Mouse (Mus musculus) kidney, postnatal 4 days (tissue): ENCODE data around the gene Tead1.

Source experiments
- DNase-seq, 2 experiments: peaks; one replicate each; pipeline ENCODE4 v3.0.0; 2021; ENCODE audit warnings: mixed read lengths in 2 of 2

Gene Tead1

DNA sequence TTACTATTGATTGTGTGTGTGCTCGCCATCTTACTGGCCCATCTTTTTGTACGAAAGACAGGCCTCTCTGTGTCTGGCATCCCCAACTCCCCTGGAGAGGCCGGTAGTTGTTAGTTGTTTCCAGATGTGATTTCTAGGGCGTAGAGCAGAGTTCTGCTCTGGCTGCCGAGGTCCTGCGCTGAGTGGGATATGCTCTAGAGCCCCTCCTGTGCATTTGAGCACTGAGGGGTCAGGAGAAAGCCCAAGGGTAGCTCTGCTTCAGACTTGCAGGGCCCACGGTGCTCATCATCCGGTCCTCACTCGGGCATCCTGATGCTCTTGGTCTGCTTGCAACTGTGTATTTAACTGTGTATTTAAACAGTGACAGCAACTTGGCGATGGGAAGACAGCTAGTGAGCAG lies 7.5 kb downstream of the Tead1 start:
- DNase-seq, result no peak

GRCm38 (mm10) chr7:112688425-112689001 lies 9.4 kb downstream of the Tead1 start:
- no peak for DNase-seq

DNA sequence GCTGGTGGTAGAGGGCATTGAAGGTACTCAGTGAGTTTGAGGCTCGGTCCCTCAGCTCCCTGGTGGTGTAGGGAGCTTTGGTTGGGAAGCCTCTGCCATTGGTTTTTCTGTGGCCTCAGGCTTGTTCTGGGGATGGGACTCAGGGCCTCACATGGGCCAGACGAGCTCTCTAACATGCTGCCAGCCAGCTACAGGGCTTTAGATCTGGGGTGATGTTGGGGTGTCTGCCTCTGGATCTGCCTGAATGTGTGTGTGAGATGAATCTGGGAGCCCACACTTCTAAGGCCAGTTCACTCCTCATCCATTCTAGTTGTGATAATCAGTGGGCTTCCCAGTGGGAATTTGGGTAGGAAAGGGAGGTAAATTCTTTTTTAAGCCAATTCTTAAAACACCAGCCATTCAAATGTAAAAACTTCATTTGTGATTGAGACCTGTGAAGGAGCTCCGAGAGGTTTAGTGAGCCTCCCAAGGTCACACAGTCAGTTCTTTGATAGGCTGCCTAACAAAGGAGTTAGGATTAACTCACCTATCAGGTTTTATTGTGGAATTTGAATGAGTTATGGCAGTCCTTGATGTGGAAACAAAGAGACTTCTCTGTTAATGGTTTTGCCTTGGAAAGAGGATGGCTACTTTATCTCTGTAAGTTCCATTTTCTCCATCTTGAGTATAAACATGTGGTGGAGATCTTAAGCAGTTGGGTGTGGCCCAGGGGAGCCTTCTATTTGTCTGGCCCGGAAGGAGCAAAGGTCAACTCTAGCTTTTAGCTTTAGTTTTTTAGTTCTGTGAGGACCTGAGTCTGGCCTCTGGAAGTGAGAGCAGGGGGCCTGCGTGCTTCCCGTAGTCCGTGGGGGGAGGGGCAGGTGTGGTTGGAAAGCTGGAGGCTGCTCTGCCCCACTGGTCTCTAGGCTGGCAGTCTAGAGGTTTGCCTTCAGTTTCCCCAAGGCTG lies 12.0 kb downstream of the Tead1 start:
- peak; percentile 79 to 87 for DNase-seq

DNA sequence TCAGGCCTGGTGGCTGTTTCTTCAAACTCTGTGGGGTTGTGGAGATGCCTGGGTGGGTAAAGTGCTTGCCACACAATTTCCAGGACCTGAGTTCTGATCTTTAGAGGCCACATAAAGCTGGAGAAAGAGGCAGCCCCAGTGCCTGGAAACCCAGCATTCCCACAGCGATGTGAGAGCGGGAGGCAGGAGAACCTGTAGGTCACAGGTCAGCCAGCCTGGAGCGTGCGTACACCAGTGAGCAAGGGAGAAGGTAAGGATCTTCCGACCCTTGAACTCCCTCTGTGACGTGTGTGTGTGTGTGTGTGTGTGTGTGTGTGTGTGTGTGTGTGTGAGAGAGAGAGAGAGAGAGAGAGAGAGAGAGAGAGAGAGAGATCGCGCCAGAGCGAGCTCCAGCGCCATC lies 14.4 kb downstream of the Tead1 start:
- DNase-seq, result no peak

DNA sequence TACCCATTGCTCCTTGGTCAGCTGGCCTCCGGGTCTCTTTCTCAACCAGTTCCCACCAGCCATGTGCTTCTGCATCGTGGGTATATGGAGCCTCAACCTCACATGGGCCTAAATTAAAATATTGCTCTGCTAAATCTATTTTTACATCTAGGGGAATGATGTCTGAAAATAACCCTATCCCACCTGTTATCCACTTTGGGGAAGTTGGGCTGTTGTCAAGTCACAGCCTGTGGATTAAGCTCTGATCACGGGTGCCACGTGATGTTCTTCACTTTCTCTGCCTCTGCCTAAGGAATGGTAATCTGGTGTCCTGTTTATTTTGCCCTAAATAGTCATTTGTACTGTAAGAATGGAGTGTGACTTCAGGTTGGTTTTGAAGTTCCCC lies 17.7 kb downstream of the Tead1 start:
- DNase-seq, result no peak

DNA sequence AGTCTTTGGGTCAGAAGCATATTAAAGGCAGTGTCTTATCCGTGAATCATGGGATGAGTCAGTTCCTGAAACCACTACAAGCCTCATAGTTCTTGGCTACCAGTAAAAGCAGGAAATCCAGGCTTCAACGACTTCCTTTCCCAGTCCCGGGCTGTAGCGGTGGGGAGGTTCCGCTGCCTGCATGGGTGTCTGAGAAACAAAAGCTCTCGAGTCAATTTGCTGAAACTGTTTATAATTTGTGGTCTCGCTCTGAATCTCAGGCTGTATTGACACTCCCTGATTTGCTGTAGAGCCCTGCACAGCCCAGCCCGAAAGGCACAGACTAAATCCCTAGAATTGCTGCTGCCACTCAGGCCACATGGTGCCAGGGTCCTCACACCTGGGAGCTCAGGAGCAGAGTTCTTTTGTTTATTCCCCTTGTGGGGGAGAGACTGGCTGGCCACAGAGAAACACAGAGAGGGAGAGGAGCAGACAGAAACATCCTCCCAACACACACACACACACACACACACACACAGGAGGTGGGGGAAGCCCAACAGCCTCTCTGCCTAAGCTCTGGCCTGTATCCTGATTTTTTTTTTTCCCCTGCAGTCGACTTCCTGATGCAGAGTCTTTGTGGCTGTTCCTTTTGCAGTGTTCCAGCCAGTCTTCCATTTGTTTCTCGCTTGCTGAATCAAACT lies 18.2 kb downstream of the Tead1 start:
- DNase-seq, result peak; percentile 81 to 85

DNA sequence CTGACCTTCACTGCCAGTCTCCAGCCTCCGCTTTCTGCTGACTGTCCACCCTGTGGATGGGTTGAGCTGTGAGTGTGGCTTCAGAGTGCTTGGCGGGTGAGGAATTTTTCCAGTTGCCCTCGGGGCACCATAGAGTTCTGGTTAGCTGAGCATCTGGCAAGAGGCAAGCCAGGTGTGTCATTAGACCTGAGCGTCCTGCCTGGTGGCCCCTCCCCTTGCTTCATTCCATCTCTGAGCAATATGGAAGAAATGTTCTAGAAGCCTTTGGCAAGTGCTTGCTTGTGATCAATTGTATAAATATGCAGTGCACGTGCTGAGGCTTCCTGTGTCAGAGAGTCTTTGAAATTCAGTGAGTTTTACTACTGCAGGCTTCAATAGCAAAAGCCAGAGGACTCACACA lies 21.0 kb downstream of the Tead1 start:
- peak; percentile 61 to 78 for DNase-seq

- no peak for DNase-seq
These were observed 24.2 kb downstream of the Tead1 start for GRCm38 (mm10) chr7:112703341-112703740.

- no peak for DNase-seq
These were observed 26.8 kb downstream of the Tead1 start for GRCm38 (mm10) chr7:112705870-112706269.

DNA sequence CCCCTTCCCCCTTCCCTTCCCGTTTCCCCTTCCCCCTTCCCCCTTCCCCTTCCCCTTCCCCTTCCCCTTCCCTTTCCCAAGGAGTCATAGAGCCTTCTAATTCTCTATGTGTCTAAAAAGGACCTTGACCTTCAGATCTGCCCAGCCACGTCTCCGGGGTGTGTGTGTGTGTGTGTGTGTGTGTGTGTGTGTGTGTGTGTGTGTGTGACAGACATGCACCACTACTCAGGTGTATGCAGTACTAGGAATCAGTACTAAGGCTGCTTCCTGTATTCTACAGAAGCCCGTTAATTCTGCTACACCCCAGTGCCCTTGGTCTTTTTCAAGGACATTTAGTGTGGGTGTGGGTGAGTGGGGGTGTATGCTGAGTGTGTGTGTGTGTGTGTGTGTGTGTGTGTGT lies 27.6 kb downstream of the Tead1 start:
- no peak for DNase-seq

DNA sequence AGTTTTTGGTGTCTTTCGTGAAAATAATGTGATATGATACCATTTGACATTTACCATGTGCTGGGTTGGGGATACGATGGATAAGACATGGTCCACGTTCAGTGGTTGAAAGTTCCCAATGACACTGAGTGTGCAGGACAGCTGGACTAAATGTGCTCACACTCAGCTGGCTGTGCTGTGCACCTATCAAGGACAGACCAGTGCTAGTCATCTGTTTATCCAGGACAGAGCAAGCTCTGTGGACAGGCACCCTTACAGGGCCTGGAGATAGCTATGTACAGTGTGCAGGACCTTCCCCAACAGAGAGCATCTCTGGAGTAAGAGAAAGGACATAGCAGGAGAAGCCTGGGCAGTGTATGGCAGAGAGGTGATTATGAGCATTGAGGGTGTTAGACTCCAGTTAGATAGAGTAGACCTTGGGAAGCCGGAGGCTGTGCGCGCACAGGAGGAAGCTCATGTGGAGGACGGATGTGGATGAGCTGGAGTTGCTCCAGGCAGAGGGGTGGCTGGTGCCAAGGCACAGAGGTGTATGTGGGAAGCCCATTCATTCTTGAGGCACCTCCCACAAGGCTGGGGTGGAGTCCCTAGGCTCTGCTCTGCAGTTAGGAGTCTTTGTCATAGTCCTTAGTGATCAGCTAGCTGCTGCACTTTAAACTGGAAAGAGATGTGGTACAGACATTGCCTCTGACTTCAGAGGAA lies 31.4 kb downstream of the Tead1 start:
- DNase-seq, result peak in 1 of 2 experiments; percentile 40

- no peak for DNase-seq
These were observed 32.9 kb downstream of the Tead1 start for GRCm38 (mm10) chr7:112711977-112712376.

GRCm38 (mm10) chr7:112713509-112713908 lies 34.4 kb downstream of the Tead1 start:
- DNase-seq, result no peak

- peak in 1 of 2 experiments; percentile 60 for DNase-seq
These were observed 35.7 kb downstream of the Tead1 start for GRCm38 (mm10) chr7:112714783-112715182.

DNA sequence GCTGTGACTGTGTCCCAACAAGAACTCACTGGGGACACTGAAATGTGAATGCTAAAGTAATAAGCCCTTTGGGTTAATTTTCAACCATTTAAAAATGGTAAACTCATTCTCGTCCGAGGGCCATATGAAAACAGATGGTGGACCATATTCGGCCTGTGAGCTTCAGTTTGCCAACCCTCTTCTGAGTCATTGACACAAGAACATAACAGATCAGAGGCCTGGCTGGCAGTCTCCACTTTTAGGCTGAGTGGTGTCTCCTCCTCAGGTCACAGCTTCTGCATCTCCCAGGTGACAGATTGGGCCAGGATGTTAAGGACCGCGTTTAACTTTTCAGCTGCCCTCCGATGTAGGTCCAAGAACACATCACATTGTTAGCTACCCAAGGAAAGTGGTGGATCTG lies 37.6 kb downstream of the Tead1 start:
- DNase-seq, result no peak

- no peak for DNase-seq
These were observed 38.6 kb downstream of the Tead1 start for GRCm38 (mm10) chr7:112717676-112718075.

DNA sequence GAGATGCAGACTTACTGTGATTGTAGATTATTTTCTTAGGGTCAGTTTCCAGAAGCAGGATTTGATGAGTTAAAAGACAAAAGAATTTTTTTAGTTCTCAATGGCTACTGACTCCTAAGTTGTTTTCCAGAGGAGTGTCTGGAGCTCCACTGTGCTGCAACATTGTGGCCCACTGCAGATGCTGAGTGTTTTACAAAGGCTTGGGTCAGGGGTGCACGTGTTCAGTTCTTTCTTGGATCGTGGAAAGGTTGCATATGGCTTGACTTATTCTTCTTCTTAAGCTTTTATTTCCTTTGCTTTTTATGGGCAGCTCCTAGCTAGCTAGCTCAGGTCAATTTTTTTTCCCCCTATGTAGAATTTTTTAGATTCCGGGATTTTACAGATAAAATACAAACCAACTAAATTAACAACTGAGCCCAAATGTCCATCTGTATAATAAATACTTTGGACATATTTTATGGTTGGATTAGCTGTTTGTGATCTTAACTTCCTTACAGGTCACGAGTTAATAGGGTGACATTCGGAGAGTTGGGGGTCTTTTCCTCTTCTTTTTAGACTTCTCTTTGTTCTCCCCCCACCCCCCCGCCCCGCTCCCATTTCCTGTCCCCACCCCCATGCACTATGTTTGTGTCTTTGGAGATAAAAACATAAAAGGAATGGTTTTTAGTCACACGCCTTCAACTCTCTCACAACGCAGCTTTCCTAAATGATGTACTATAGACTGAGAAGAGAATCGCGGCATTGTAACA lies 40.5 kb downstream of the Tead1 start:
- no peak for DNase-seq

DNA sequence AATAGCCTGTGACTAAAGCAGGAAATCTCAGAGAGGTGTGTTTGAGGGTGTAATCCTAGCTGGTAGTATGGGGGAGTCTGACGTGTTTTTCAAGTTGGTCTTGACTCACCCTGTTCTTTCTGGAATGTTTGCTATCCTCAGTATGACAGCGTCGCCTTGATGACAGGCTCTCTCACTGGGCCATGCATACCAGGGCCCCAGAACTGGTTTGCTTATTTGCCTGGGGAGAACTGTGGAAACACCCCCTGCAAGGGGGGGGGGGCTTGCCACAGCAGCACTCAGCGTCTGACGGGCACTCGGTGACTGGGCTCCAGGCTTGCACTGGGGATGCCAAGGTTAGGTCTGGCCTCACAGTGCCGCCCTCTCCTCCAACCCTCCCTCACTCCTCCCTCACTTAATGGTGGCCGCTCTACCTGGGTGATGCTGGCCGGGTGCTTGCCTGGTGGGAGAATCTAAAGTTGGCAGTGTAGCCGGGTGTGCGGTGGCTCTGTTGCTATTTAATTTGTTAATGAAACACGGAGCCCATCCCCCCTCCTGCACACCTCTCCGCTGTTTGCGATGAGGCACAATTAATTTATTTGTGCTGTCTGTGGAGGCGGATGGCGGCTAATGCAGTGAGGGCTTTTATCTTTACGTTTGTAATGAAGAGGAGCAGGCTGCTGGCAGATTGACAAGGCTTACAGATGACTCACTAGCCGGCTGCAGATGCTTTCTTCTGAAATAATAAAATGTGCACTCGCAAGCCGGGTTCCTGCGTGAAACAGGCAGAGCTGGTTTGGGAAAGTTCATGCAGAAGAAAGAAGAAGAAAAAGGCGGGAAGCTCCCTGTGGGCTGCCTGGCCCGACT lies 41.2 kb downstream of the Tead1 start:
- peak; percentile 60 to 76 for DNase-seq

GRCm38 (mm10) chr7:112720989-112721337 lies 41.8 kb downstream of the Tead1 start:
- no peak for DNase-seq

DNA sequence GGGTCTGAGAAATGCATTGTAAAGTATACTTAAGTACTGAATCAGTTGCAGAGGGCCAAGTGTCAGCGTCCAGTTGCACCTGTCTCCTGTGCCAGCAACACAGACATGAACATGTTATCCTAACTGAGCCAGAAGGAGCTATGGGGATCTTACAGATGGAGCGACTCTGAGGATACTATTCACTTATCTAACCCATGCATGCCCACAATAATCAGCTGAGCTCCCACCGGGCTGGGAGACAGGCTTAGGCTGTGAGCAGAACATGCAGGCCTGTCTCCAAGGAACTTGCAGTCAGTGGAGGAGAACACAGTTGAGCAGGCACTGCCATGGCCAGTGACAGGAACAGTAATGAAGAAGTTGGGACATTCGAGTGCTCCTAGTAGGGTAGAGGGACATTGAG lies 42.7 kb downstream of the Tead1 start:
- DNase-seq, result no peak

GRCm38 (mm10) chr7:112728399-112728798 lies 49.3 kb downstream of the Tead1 start:
- DNase-seq, result no peak

DNA sequence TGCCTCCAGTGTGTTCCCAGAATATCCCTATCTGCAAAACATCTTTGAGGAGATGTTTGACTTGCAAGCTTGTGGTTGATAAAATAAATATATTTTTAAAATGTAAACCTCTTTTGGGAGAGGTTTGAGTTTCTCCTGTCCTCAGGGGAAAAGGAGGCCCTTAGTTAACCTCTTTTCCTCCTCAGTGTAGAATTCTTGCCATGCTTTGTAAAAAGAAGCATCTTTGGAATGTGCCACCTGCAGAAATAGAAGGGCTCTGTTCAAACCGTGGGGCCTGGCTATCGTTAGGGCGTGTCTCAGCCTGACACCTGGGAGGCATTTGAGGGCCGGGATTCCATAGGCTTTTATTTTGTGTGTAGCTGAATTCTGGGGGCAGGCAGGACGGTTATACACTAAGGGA lies 51.1 kb downstream of the Tead1 start:
- DNase-seq, result no peak
